Mouse (Mus musculus) thymus, adult 2 months (tissue): ENCODE data around the gene Csk. TPM values are rescaled to one million over a fixed set of nuclear protein-coding genes. Genes with fewer than 3 reads are reported as not detected.
A peak's percentile ranks its signal among the peaks of the same experiment; 100 is the strongest.

Experiments used
- DNase-seq: peaks from one replicate; pipeline ENCODE4 v3.0.0; 2021
- H3K27ac ChIP-seq: fragments of 200-500 bp; 2 replicates; pipeline ENCODE4 v1.5.1; 2012; ENCODE audit warnings: low read length, control low read depth; ENCODE audit not compliant: control insufficient read depth, insufficient read depth
- H3K27me3 ChIP-seq: fragments of 200-500 bp; 2 replicates; pipeline ENCODE4 v1.6.1; 2012; ENCODE audit warnings: mild to moderate bottlenecking, low read length, moderate library complexity, mixed read lengths; ENCODE audit not compliant: control insufficient read depth, insufficient read depth
- H3K36me3 ChIP-seq: fragments of 200-500 bp; 2 replicates; pipeline ENCODE4 v1.6.1; 2012; ENCODE audit warnings: mild to moderate bottlenecking, low read length, moderate library complexity; ENCODE audit not compliant: control insufficient read depth, insufficient read depth
- H3K4me1 ChIP-seq: fragments of 200-500 bp; replicated peaks from 2 replicates; pipeline ENCODE4 v1.6.1; 2012; ENCODE audit warnings: low read length; ENCODE audit not compliant: control insufficient read depth, insufficient read depth
- H3K4me3 ChIP-seq: fragments of 200-500 bp; 2 replicates; pipeline ENCODE4 v1.5.1; 2012; ENCODE audit warnings: mild to moderate bottlenecking, low read length, control low read depth, moderate library complexity; ENCODE audit not compliant: control insufficient read depth, insufficient read depth
- CTCF ChIP-seq: fragments of 200-500 bp; IDR thresholded peaks from 2 replicates; pipeline ENCODE4 v1.5.1; 2012; ENCODE audit warnings: mild to moderate bottlenecking, control low read depth, low read length, moderate library complexity, borderline replicate concordance; ENCODE audit not compliant: control insufficient read depth, poor library complexity, insufficient read depth; ENCODE audit errors: extremely low read depth
- POLR2A ChIP-seq: fragments of 200-500 bp; IDR thresholded peaks from 2 replicates; pipeline ENCODE4 v1.6.1; 2012; ENCODE audit warnings: mild to moderate bottlenecking, low read length, control low read depth, moderate library complexity; ENCODE audit not compliant: control insufficient read depth, poor library complexity, insufficient read depth; ENCODE audit errors: extremely low read depth
- WGBS: fragments of 180-500 bp; shearing (Covaris S2); methylation state at CpG from one replicate; pipeline ENCODE4 v1.1.7; 2018; 5-methylcytosine and 5-hydroxymethylcytosine counted together
- polyA plus RNA-seq: library from polyadenylated mRNA; depleted of rRNA; stranded (reverse); fragments of >200 nt; gene quantifications from 2 replicates; pipeline ENCODE4 v1.2.3, GENCODE M21; 2012

Csk gene
- polyA plus RNA-seq, 1 experiment, result 245 TPM

DNA sequence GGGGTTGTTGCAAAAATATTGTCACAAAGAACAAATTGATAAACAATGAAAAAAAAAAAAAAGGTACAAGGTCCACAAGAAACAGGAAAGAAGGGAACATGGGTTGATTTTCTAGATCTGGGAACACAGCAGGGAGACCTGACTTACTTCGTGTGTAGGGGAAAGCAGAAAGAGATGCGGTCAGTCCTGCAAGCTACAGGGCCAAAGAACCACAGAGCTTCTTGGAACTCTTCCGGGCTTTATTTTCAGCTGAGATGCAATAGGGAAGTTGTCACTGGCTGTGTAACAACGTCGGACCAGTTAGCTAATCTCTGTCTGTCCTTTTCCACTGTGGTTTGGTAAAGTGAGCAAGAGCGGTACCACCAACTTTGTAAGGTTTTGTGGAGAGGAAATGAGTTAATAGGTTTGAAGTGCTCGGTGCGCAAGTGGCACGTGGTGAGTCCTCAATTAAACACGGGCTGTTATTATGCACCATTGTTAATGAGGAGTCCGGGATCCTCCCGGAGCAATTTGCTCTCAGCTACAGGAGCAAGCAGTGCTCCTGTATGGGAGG, 6.8 kb downstream of the Csk start:
- DNase-seq, result peak; percentile 28
- no peaks in the 10 kb centered on the region for H3K27me3 ChIP-seq
- TF ChIP-seq CTCF (no peak), POLR2A (no peak)
- peaks cover 65% of the 10 kb centered on the region for H3K4me1 ChIP-seq
- no peak overlapping the region for H3K4me3 ChIP-seq
- 7% methylated on average over 12 of the region's 12 CpGs for WGBS
- peak overlapping the region; percentile 84 for H3K27ac ChIP-seq
- no peaks in the 10 kb centered on the region; the same call in 1 of the 2 replicates for H3K36me3 ChIP-seq

DNA sequence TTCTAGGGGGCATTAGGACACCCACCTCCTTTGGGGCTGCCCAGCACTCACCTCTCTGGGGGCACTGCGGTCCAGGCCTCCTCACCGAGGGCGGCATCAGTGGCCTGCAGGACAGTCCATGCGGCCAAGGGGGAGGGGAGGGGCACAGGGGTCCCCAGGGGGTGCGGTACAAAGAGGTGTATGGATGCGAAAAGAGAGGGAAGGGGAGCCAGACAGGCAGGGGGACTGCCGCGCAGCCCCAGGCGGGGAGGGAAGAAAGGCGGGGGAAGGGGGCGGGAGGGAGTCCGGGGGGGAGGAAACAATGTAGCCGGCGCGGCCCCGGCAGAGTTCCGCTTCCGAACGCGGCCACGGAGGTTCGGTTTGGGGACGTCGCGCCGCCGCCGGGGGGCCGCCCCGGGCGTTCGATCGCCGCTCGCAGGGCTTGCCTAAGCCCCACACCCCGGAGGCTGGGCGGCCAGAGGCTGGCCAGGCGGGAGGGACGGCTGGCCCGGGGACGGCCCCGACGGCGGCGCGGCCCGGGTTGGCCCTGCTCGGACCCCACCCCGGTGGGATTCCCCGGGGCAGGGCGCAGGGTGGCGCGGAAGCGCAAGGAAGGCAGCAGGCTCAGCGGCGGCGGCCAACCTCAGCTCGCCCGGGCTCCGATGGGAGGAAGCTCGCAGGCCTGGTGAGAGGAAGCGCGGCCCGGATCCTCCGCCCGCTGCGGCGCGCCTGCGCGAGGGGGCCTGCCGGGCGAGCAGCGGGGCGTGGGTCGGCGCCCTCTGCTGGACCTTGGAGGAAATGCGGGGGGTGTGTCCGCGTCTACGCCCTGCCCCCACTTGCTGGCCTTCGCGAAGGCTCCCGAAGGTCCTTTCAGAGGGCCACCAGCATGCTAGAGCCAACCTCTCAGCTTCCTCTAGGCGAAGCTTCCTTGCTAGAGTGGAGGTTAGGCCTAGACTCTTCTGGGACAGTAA, 8.2 kb downstream of the Csk start:
- DNase-seq, result peak; percentile 92
- peak; percentile 98 for TF ChIP-seq CTCF
- TF ChIP-seq POLR2A, result peak; percentile 90
- H3K27me3 ChIP-seq, result no peaks in the 10 kb centered on the region
- H3K36me3 ChIP-seq, result no peaks in the 10 kb centered on the region; the same call in 1 of the 2 replicates
- H3K4me1 ChIP-seq, result peaks cover 64% of the 10 kb centered on the region
- H3K4me3 ChIP-seq, result peak overlapping the region; percentile 75
- peak overlapping the region; percentile 87 for H3K27ac ChIP-seq
- 1% methylated on average over 83 of the region's 85 CpGs for WGBS

DNA sequence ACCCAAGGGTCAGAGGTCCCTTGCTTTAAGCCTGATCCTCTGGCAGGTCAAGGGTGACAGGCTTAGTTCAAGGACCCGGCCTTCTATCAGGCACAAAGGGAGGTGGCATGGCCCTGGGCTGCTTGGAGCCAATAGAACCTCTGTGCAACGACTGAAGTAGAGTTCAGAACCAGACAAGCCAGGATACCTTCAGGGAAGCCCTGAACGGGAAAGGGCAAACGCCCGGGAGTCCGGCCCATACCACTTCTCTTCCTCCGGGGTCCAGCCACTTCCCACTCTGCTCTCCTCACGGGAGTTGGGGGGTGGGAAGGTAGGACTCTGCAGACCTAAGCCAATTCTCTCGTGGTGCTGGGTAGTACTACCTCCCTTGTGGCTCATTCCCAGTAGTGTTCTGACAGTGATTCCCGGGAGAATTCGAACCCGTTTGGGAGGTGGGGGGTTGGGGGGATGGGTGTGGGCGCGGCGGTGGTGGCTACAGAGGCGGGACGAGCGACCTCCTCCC, 8.9 kb downstream of the Csk start:
- no peak for DNase-seq
- Histone ChIP-seq H3K4me3 (peak overlapping the region; percentile 75), H3K36me3 (no peaks in the 10 kb centered on the region; the same call in 1 of the 2 replicates), H3K4me1 (peaks cover 68% of the 10 kb centered on the region), H3K27ac (peak overlapping the region; percentile 87), H3K27me3 (no peaks in the 10 kb centered on the region)
- WGBS, result 0% methylated on average over 18 of the region's 18 CpGs
- TF ChIP-seq POLR2A, result no peak
- no peak for TF ChIP-seq CTCF

DNA sequence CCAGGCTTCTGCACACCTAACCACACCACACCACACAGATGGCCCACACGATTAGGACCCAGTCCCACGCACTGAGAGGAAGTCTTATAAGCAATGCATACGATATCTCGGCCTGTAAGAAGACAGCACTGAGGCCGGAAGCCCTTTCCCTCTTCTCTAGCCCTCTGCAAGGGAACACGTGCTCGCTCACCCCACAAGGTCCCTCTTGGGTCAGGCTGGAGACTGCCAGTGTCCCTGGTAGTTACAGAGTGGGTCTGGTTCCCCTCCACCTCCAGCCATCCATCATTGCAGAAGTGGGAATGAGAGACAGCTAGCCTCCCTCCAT, 9.6 kb downstream of the Csk start:
- Histone ChIP-seq H3K36me3 (no peaks in the 10 kb centered on the region; the same call in 1 of the 2 replicates), H3K4me1 (peaks cover 73% of the 10 kb centered on the region), H3K27me3 (no peaks in the 10 kb centered on the region), H3K4me3 (peak overlapping the region; percentile 56), H3K27ac (peak overlapping the region; percentile 87)
- WGBS, result 3% methylated on average over 7 of the region's 7 CpGs
- DNase-seq, result peak; percentile 70
- no peak for TF ChIP-seq POLR2A
- TF ChIP-seq CTCF, result no peak

DNA sequence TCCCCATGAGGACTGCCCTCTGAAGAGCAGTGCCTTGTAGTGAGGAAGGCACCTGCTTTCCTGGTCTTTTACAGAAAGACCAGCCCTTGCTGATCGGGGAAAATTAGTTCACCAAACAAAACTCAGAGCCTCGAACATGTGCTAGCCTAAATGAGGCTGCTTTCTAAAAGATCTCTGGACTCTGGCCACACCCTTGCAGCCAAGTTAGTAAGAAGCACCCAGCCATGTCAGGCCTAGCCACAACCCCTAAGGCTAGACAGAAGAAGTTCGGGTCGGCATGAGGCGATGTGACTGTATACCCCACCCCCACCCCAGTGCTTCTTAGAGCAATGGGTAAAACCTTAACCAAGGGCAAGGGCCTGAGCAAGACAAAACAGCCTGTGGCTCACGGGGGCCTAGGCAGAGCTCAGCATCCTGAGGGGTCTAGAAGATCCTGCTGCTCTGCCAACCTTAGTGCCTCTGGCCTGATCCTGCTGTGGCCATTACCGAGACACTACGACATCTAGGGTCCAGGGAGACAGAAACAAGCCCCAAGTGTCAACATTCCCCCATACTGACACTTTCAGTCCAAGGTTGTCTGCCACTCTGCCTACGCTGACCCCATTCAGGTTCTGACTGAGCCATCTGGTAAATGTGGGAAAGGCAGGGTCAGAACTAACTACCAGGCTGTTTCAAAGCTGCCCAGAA, 10.1 kb downstream of the Csk start:
- Histone ChIP-seq H3K4me1 (peaks cover 73% of the 10 kb centered on the region), H3K4me3 (peak overlapping the region; percentile 56), H3K36me3 (no peaks in the 10 kb centered on the region; the same call in 1 of the 2 replicates), H3K27ac (peak overlapping the region; percentile 85), H3K27me3 (no peaks in the 10 kb centered on the region)
- TF ChIP-seq CTCF (no peak), POLR2A (no peak)
- WGBS, result 6% methylated on average over 9 of the region's 9 CpGs
- DNase-seq, result no peak
